Comparison of ENCODE assay signal across 13 mouse cellular contexts in genomic region chr2:14875616-14876015, GRCm38 (mm10).
A peak's percentile ranks its signal among the peaks of the same experiment; 100 is the strongest.
DNase-seq lines count a peak whose midpoint lies in the region; ATAC-seq lines count a peak whose summit lies in the region.
"Had no signal": no experiment of that assay in that cellular context is flagged by ENCODE, and none has a peak within 500 bp of the region (broad histone marks: within the 10 kb centered on the region; RNA-seq: fewer than 3 reads in every experiment).

No protein-coding gene starts in this region.

- ATAC-seq in forebrain, embryonic 11.5 days (replicated peaks; ENCODE audit: low FRiP score): 0 out of 2 replicates have a peak, but pooled peaks have one; percentile 40
- no peak; the same call in 1 of the 2 replicates for ATAC-seq in forebrain, embryonic 12.5 days (ENCODE audit: low FRiP score)
- ATAC-seq in hindbrain, embryonic 11.5 days (ENCODE audit: low FRiP score): peak; percentile 71
- ATAC-seq in midbrain, embryonic 15.5 days (replicated peaks): peak; percentile 71
- ATAC-seq in heart, embryonic 11.5 days (replicated peaks; ENCODE audit: insufficient number of reproducible peaks, low FRiP score, low TSS enrichment): no peak

- no peak overlapping the region for H3K9ac ChIP-seq in forebrain, embryonic 11.5 days (ENCODE audit: low read length)
- no peak overlapping the region for H3K9ac ChIP-seq in forebrain, embryonic 12.5 days
- H3K9ac ChIP-seq in hindbrain, embryonic 11.5 days (ENCODE audit: low read depth, low read length): no peak overlapping the region
- H3K9ac ChIP-seq in midbrain, embryonic 15.5 days: no peak overlapping the region
- no peak overlapping the region for H3K9ac ChIP-seq in heart, embryonic 11.5 days (ENCODE audit: low read depth, low read length)
- H3K9ac ChIP-seq: stomach, embryonic 15.5 days had no signal

- no peaks in the 10 kb centered on the region for H3K36me3 ChIP-seq in forebrain, embryonic 11.5 days (ENCODE audit: control insufficient read depth, insufficient read depth, low read length)
- no peaks in the 10 kb centered on the region for H3K36me3 ChIP-seq in forebrain, embryonic 12.5 days (replicated peaks)
- H3K36me3 ChIP-seq in hindbrain, embryonic 11.5 days (ENCODE audit: control insufficient read depth, insufficient read depth, low read length): no peaks in the 10 kb centered on the region
- H3K36me3 ChIP-seq in midbrain, embryonic 15.5 days (replicated peaks): no peaks in the 10 kb centered on the region
- no peaks in the 10 kb centered on the region for H3K36me3 ChIP-seq in heart, embryonic 11.5 days (ENCODE audit: control insufficient read depth, insufficient read depth, low read length)
- H3K36me3 ChIP-seq: heart, embryonic 10.5 days; stomach, embryonic 15.5 days had no signal

- no peak for DNase-seq in forebrain, embryonic 11.5 days (ENCODE audit: low spot score)
- peak; percentile 68 for DNase-seq in adrenal gland, adult 2 months
- peak; percentile 58 for DNase-seq in hindbrain, embryonic 11.5 days (ENCODE audit: low spot score)
- no peak for DNase-seq in heart, postnatal 14 days
- no peak for DNase-seq in layer of hippocampus, adult 9-10 months (ENCODE audit: low spot score)
- DNase-seq: cerebellum, postnatal 36 days; kidney, adult 11 months; lung, postnatal 36 days had no signal

- no peak overlapping the region for H3K27ac ChIP-seq in forebrain, embryonic 11.5 days (ENCODE audit: low read depth, low read length)
- no peak overlapping the region for H3K27ac ChIP-seq in forebrain, embryonic 12.5 days
- H3K27ac ChIP-seq in hindbrain, embryonic 11.5 days (ENCODE audit: low read depth, low read length): no peak overlapping the region
- H3K27ac ChIP-seq in midbrain, embryonic 15.5 days: peak overlapping the region; percentile 57
- no peak overlapping the region for H3K27ac ChIP-seq in heart, embryonic 11.5 days (ENCODE audit: low read depth, low read length)
- H3K27ac ChIP-seq: heart, embryonic 10.5 days; stomach, embryonic 15.5 days had no signal

- intact Hi-C loops in heart, postnatal 14 days (cut with DNase I): no loop called here

- no peak overlapping the region for H3K4me3 ChIP-seq in forebrain, embryonic 11.5 days (ENCODE audit: low read depth, low read length)
- H3K4me3 ChIP-seq in forebrain, embryonic 12.5 days (replicated peaks): no peak overlapping the region
- no peak overlapping the region for H3K4me3 ChIP-seq in hindbrain, embryonic 11.5 days (ENCODE audit: low read depth, low read length)
- peak overlapping the region; percentile 44; the same call in 1 of the 2 replicates for H3K4me3 ChIP-seq in midbrain, embryonic 15.5 days
- H3K4me3 ChIP-seq in heart, embryonic 11.5 days (ENCODE audit: low read depth, low read length): no peak overlapping the region
- H3K4me3 ChIP-seq: heart, embryonic 10.5 days; stomach, embryonic 15.5 days had no signal

- H3K4me1 ChIP-seq in forebrain, embryonic 11.5 days (replicated peaks; ENCODE audit: control insufficient read depth, insufficient read depth, low read length): 0 out of 2 replicates have a peak, but pooled peaks cover 2% of the 10 kb centered on the region
- H3K4me1 ChIP-seq in forebrain, embryonic 12.5 days: peaks cover 22% of the 10 kb centered on the region
- no peaks in the 10 kb centered on the region for H3K4me1 ChIP-seq in hindbrain, embryonic 11.5 days (replicated peaks; ENCODE audit: control insufficient read depth, insufficient read depth, low read length)
- H3K4me1 ChIP-seq in midbrain, embryonic 15.5 days: peaks cover 22% of the 10 kb centered on the region
- peaks cover 15% of the 10 kb centered on the region for H3K4me1 ChIP-seq in heart, embryonic 11.5 days (ENCODE audit: control insufficient read depth, insufficient read depth, low read length)
- H3K4me1 ChIP-seq: stomach, embryonic 15.5 days had no signal

- 70% methylated on average over 6 of the region's 6 CpGs for WGBS in forebrain, embryonic 11.5 days
- WGBS in forebrain, embryonic 12.5 days: 73% methylated on average over 6 of the region's 6 CpGs
- 48% methylated on average over 6 of the region's 6 CpGs for WGBS in hindbrain, embryonic 11.5 days
- WGBS in midbrain, embryonic 15.5 days: 20% methylated on average over 6 of the region's 6 CpGs
- WGBS in heart, embryonic 11.5 days (ENCODE audit: insufficient replicate concordance): 76% methylated on average over 6 of the region's 6 CpGs

- H3K4me2 ChIP-seq in forebrain, embryonic 11.5 days (ENCODE audit: low read depth, low read length, severe bottlenecking): no peak overlapping the region
- no peak overlapping the region for H3K4me2 ChIP-seq in forebrain, embryonic 12.5 days
- H3K4me2 ChIP-seq in hindbrain, embryonic 11.5 days (replicated peaks; ENCODE audit: low read depth, low read length): no peak overlapping the region
- H3K4me2 ChIP-seq in midbrain, embryonic 15.5 days: peak overlapping the region; percentile 57
- no peak overlapping the region for H3K4me2 ChIP-seq in heart, embryonic 11.5 days
- H3K4me2 ChIP-seq: stomach, embryonic 15.5 days had no signal

- H3K27me3 ChIP-seq in forebrain, embryonic 11.5 days (ENCODE audit: control insufficient read depth, insufficient read depth, low read length): no peaks in the 10 kb centered on the region
- H3K27me3 ChIP-seq in forebrain, embryonic 12.5 days: no peaks in the 10 kb centered on the region
- no peaks in the 10 kb centered on the region for H3K27me3 ChIP-seq in hindbrain, embryonic 11.5 days (ENCODE audit: control insufficient read depth, insufficient read depth, low read length)
- H3K27me3 ChIP-seq in midbrain, embryonic 15.5 days (replicated peaks): no peaks in the 10 kb centered on the region
- no peaks in the 10 kb centered on the region for H3K27me3 ChIP-seq in heart, embryonic 11.5 days (ENCODE audit: control insufficient read depth, insufficient read depth, low read length)
- H3K27me3 ChIP-seq: stomach, embryonic 15.5 days had no signal

- no peaks in the 10 kb centered on the region for H3K9me3 ChIP-seq in forebrain, embryonic 11.5 days (ENCODE audit: control insufficient read depth, low read length)
- no peaks in the 10 kb centered on the region for H3K9me3 ChIP-seq in forebrain, embryonic 12.5 days
- H3K9me3 ChIP-seq in hindbrain, embryonic 11.5 days (ENCODE audit: control insufficient read depth, low read length): no peaks in the 10 kb centered on the region
- no peaks in the 10 kb centered on the region for H3K9me3 ChIP-seq in midbrain, embryonic 15.5 days
- H3K9me3 ChIP-seq in heart, embryonic 11.5 days (replicated peaks; ENCODE audit: control insufficient read depth, low read length): no peaks in the 10 kb centered on the region
- H3K9me3 ChIP-seq: heart, embryonic 10.5 days; stomach, embryonic 15.5 days had no signal

Comparison
In these comparisons a context has a peak if more than half of its experiments do, and no peak if none do; other contexts are left out.
1. ATAC-seq: peak in forebrain, embryonic 11.5 days (single experiment), hindbrain, embryonic 11.5 days (single experiment) and midbrain, embryonic 15.5 days (single experiment); none in forebrain, embryonic 12.5 days (single experiment) and heart, embryonic 11.5 days (single experiment).
2. DNase-seq: peak in adrenal gland, adult 2 months (single experiment) and hindbrain, embryonic 11.5 days (single experiment); none in forebrain, embryonic 11.5 days (single experiment), heart, postnatal 14 days (0 of 2) and layer of hippocampus, adult 9-10 months (single experiment).